Mouse (Mus musculus): ENCODE results near the gene Epor. TPM values are rescaled to one million over a fixed set of nuclear protein-coding genes. Genes with fewer than 3 reads are reported as not detected.
A peak's percentile ranks its signal among the peaks of the same experiment; 100 is the strongest.

Gene Epor
- polyA plus RNA-seq (2014; fragmentation: Nextera tagmentation; extraction: Ambion mirVana), result 3.8 and 6.4 TPM in 2 replicates

DNA sequence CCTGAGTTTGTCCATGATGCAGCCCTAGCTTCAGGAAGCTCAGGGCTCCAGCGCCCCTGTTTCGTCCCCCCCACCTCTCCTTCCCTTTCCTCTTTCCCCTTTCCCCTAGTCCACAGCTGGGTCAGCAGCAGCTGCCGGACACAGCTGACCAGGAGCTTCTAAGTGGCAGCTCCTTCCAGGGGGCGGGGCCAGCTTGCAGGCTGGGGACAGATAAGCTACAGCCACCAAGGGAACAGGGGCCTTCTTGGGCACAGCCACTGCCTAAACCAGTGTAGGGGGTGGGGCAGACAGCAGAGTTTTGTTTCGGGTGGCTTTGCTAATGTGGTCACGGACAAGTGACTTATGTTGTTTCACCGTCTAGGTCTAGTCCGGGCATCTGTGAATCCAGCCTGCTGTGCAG, at the start of gene Epor:
TSS of gene Epor (minus strand) at position 90 of the 400 bp plus-strand sequence.
- Histone ChIP-seq H3K27me3 (ENCODE audit: control insufficient read depth, insufficient read depth, low read length) (peaks cover 33% of the 10 kb centered on the region), H3K36me3 (replicated peaks; ENCODE audit: control insufficient read depth, insufficient read depth, low read depth, low read length) (no peaks in the 10 kb centered on the region), H3K9ac (replicated peaks; ENCODE audit: low read length) (peak within 1 kb of the TSS; percentile 26), H3K4me1 (ENCODE audit: control insufficient read depth, insufficient read depth, low read length) (0 out of 2 replicates have a peak, but pooled peaks cover 2% of the 10 kb centered on the region), H3K4me2 (ENCODE audit: low read depth, low read length) (peak within 1 kb of the TSS; percentile 53), H3K4me3 (ENCODE audit: low read depth, low read length) (peak within 1 kb of the TSS; percentile 32), H3K27ac (replicated peaks; ENCODE audit: low read depth, low read length) (no peak within 1 kb of the TSS), H3K9me3 (replicated peaks; ENCODE audit: control insufficient read depth, low read length) (no peaks in the 10 kb centered on the region)
- DNase-seq (ENCODE audit: low spot score) (peak; percentile 28), ATAC-seq (replicated peaks; ENCODE audit: insufficient number of reproducible peaks, low FRiP score, low TSS enrichment, low read depth) (peak; percentile 24; the same call in 1 of the 2 replicates)
- WGBS, result 17% methylated on average over 8 of the region's 8 CpGs

DNA sequence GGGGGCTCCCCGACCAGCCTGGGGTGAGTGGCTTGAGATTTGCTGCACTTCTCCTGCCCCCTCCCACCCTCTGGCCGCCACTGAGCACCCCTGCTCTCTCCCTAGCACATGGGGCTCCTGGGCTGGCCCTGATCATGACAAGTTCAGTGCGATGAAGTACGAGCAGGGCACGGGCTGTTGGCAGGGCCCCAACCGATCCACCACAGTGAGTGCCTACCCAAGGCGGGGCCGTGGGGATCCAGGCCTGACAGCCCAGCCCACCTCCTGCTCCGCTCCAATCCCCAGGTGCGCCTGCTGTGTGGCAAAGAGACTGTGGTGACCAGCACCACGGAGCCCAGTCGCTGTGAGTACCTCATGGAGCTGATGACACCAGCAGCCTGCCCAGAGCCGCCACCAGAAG, 49.4 kb upstream of the Epor start:
- H3K9me3 ChIP-seq (replicated peaks; ENCODE audit: control insufficient read depth, low read length), result no peaks in the 10 kb centered on the region
- no peak overlapping the region for H3K4me3 ChIP-seq (ENCODE audit: low read depth, low read length)
- DNase-seq (ENCODE audit: low spot score) (no peak), ATAC-seq (replicated peaks; ENCODE audit: insufficient number of reproducible peaks, low FRiP score, low TSS enrichment, low read depth) (no peak)
- H3K36me3 ChIP-seq (replicated peaks; ENCODE audit: control insufficient read depth, insufficient read depth, low read depth, low read length), result peaks cover 19% of the 10 kb centered on the region
- H3K4me2 ChIP-seq (ENCODE audit: low read depth, low read length), result no peak overlapping the region
- 93% methylated on average over 13 of the region's 13 CpGs for WGBS
- H3K9ac ChIP-seq (replicated peaks; ENCODE audit: low read length), result no peak overlapping the region
- H3K27ac ChIP-seq (replicated peaks; ENCODE audit: low read depth, low read length), result no peak overlapping the region
- H3K27me3 ChIP-seq (ENCODE audit: control insufficient read depth, insufficient read depth, low read length), result no peaks in the 10 kb centered on the region
- no peaks in the 10 kb centered on the region for H3K4me1 ChIP-seq (ENCODE audit: control insufficient read depth, insufficient read depth, low read length)

- Histone ChIP-seq H3K27ac (replicated peaks; ENCODE audit: low read depth, low read length) (no peak overlapping the region), H3K4me2 (ENCODE audit: low read depth, low read length) (no peak overlapping the region), H3K27me3 (ENCODE audit: control insufficient read depth, insufficient read depth, low read length) (no peaks in the 10 kb centered on the region), H3K9me3 (replicated peaks; ENCODE audit: control insufficient read depth, low read length) (no peaks in the 10 kb centered on the region), H3K9ac (replicated peaks; ENCODE audit: low read length) (no peak overlapping the region), H3K36me3 (replicated peaks; ENCODE audit: control insufficient read depth, insufficient read depth, low read depth, low read length) (peaks cover 19% of the 10 kb centered on the region), H3K4me1 (ENCODE audit: control insufficient read depth, insufficient read depth, low read length) (no peaks in the 10 kb centered on the region), H3K4me3 (ENCODE audit: low read depth, low read length) (no peak overlapping the region)
- ATAC-seq (replicated peaks; ENCODE audit: insufficient number of reproducible peaks, low FRiP score, low TSS enrichment, low read depth) (peak; percentile 31), DNase-seq (ENCODE audit: low spot score) (no peak)
- 91% methylated on average over 5 of the region's 5 CpGs for WGBS
Observed at GRCm38 (mm10) chr9:22011055-22011454, 47.7 kb upstream of the Epor start.

GRCm38 (mm10) chr9:22004546-22004945, 41.2 kb upstream of the Epor start:
- H3K4me3 ChIP-seq (ENCODE audit: low read depth, low read length), result no peak overlapping the region
- H3K27ac ChIP-seq (replicated peaks; ENCODE audit: low read depth, low read length), result no peak overlapping the region
- 91% methylated on average over 12 of the region's 12 CpGs for WGBS
- no peak overlapping the region; the same call in 1 of the 2 replicates for H3K4me2 ChIP-seq (ENCODE audit: low read depth, low read length)
- H3K9ac ChIP-seq (replicated peaks; ENCODE audit: low read length), result no peak overlapping the region
- no peak for ATAC-seq (replicated peaks; ENCODE audit: insufficient number of reproducible peaks, low FRiP score, low TSS enrichment, low read depth)
- H3K27me3 ChIP-seq (ENCODE audit: control insufficient read depth, insufficient read depth, low read length), result no peaks in the 10 kb centered on the region
- H3K4me1 ChIP-seq (ENCODE audit: control insufficient read depth, insufficient read depth, low read length), result no peaks in the 10 kb centered on the region
- H3K9me3 ChIP-seq (replicated peaks; ENCODE audit: control insufficient read depth, low read length), result no peaks in the 10 kb centered on the region
- H3K36me3 ChIP-seq (replicated peaks; ENCODE audit: control insufficient read depth, insufficient read depth, low read depth, low read length), result no peaks in the 10 kb centered on the region; the same call in 1 of the 2 replicates
- DNase-seq (ENCODE audit: low spot score), result no peak

DNA sequence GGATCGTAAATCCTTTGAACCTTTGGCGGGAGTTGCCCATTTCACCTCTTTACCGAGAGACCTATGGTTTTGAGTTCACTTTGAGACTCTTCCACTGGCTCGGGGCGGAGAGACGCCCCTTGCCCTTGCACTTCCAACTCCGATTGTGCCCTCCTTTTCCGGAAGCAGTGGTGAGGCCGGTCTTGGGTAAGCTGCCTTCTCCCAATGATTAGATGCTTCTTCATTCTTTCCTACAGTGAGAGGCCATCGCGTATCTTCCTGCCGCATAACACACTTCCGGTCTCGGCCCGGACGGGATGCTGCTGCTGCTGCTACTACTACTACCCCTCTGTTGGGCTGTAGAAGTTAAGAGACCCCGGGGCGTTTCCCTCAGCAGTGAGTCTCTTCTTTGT, 39.9 kb upstream of the Epor start:
- under 1% methylated on average over 18 of the region's 18 CpGs for WGBS
- peak overlapping the region; percentile 68 for H3K4me3 ChIP-seq (ENCODE audit: low read depth, low read length)
- H3K9me3 ChIP-seq (replicated peaks; ENCODE audit: control insufficient read depth, low read length), result no peaks in the 10 kb centered on the region
- peak; percentile 45 for DNase-seq (ENCODE audit: low spot score)
- no peak overlapping the region for H3K27ac ChIP-seq (replicated peaks; ENCODE audit: low read depth, low read length)
- peak overlapping the region; percentile 71 for H3K9ac ChIP-seq (replicated peaks; ENCODE audit: low read length)
- H3K4me2 ChIP-seq (ENCODE audit: low read depth, low read length), result peak overlapping the region; percentile 85
- no peak for ATAC-seq (replicated peaks; ENCODE audit: insufficient number of reproducible peaks, low FRiP score, low TSS enrichment, low read depth)
- no peaks in the 10 kb centered on the region for H3K4me1 ChIP-seq (ENCODE audit: control insufficient read depth, insufficient read depth, low read length)
- H3K36me3 ChIP-seq (replicated peaks; ENCODE audit: control insufficient read depth, insufficient read depth, low read depth, low read length), result no peaks in the 10 kb centered on the region
- no peaks in the 10 kb centered on the region for H3K27me3 ChIP-seq (ENCODE audit: control insufficient read depth, insufficient read depth, low read length)

- peak within 1 kb of the TSS; percentile 71 for H3K9ac ChIP-seq (replicated peaks; ENCODE audit: low read length)
- no peaks in the 10 kb centered on the region for H3K36me3 ChIP-seq (replicated peaks; ENCODE audit: control insufficient read depth, insufficient read depth, low read depth, low read length)
- H3K4me3 ChIP-seq (ENCODE audit: low read depth, low read length), result peak within 1 kb of the TSS; percentile 68
- 6% methylated on average over 55 of the region's 57 CpGs for WGBS
- no peak within 1 kb of the TSS for H3K27ac ChIP-seq (replicated peaks; ENCODE audit: low read depth, low read length)
- no peaks in the 10 kb centered on the region for H3K27me3 ChIP-seq (ENCODE audit: control insufficient read depth, insufficient read depth, low read length)
- DNase-seq (ENCODE audit: low spot score) (peak; percentile 100), ATAC-seq (replicated peaks; ENCODE audit: insufficient number of reproducible peaks, low FRiP score, low TSS enrichment, low read depth) (peak; percentile 99)
- no peaks in the 10 kb centered on the region for H3K9me3 ChIP-seq (replicated peaks; ENCODE audit: control insufficient read depth, low read length)
- peak within 1 kb of the TSS; percentile 85 for H3K4me2 ChIP-seq (ENCODE audit: low read depth, low read length)
- no peaks in the 10 kb centered on the region for H3K4me1 ChIP-seq (ENCODE audit: control insufficient read depth, insufficient read depth, low read length)
Observed at GRCm38 (mm10) chr9:22002194-22003162, 39.2 kb upstream of the Epor start, which contains the start of the genes Ccdc151 and Prkcsh. Gene Ccdc151, minus strand, starts transcription at chr9:22002634. Gene Prkcsh, plus strand, starts transcription at chr9:22002806.

DNA sequence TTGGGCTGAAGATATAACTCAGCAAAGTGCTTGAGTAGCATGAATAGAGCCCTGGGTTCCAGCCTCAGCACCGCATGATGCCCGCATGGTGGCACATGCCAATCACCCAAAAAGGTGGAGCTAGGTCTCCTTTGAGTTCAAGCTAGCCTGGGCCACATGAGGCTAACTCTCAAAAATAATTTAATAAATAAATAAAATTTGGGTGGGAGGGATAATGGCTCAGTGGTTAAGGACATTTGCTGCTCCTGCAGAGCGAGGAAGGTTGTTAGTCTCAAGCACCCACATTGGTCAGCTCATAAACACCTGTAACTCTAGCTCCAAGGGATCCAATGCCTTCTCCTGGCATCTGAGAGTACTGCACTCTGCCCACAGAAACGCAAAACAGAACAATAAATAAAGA, 38.3 kb upstream of the Epor start:
- H3K9ac ChIP-seq (replicated peaks; ENCODE audit: low read length), result no peak overlapping the region
- H3K4me1 ChIP-seq (ENCODE audit: control insufficient read depth, insufficient read depth, low read length), result no peaks in the 10 kb centered on the region
- H3K27ac ChIP-seq (replicated peaks; ENCODE audit: low read depth, low read length), result no peak overlapping the region
- WGBS, result 84% methylated on average over 4 of the region's 4 CpGs
- H3K27me3 ChIP-seq (ENCODE audit: control insufficient read depth, insufficient read depth, low read length), result no peaks in the 10 kb centered on the region
- no peak overlapping the region for H3K4me3 ChIP-seq (ENCODE audit: low read depth, low read length)
- no peaks in the 10 kb centered on the region for H3K9me3 ChIP-seq (replicated peaks; ENCODE audit: control insufficient read depth, low read length)
- no peak for ATAC-seq (replicated peaks; ENCODE audit: insufficient number of reproducible peaks, low FRiP score, low TSS enrichment, low read depth)
- H3K36me3 ChIP-seq (replicated peaks; ENCODE audit: control insufficient read depth, insufficient read depth, low read depth, low read length), result no peaks in the 10 kb centered on the region
- no peak overlapping the region for H3K4me2 ChIP-seq (ENCODE audit: low read depth, low read length)
- no peak for DNase-seq (ENCODE audit: low spot score)

DNA sequence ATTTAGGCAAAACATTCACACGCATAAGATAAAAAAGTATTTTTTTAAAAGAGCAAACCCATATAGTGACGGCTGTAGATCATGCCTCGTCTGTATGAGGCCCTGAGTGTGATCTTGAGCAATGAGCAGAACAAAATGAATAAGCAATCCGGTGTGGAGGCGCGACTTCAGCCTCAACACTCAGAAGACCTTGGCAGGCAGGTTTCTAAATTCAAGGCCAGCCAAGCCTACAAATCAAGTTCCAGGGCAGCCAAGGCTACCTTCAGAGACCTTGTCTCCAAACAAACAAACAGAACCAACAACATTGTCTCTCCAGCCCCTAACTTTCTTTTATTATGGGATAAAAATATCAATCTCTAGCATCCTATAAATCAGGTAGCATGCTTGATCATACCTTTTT, 37.0 kb upstream of the Epor start:
- DNase-seq (ENCODE audit: low spot score), result no peak
- H3K9me3 ChIP-seq (replicated peaks; ENCODE audit: control insufficient read depth, low read length), result no peaks in the 10 kb centered on the region
- no peak overlapping the region for H3K27ac ChIP-seq (replicated peaks; ENCODE audit: low read depth, low read length)
- no peak overlapping the region for H3K4me2 ChIP-seq (ENCODE audit: low read depth, low read length)
- H3K4me3 ChIP-seq (ENCODE audit: low read depth, low read length), result no peak overlapping the region
- no peak for ATAC-seq (replicated peaks; ENCODE audit: insufficient number of reproducible peaks, low FRiP score, low TSS enrichment, low read depth)
- no peaks in the 10 kb centered on the region for H3K27me3 ChIP-seq (ENCODE audit: control insufficient read depth, insufficient read depth, low read length)
- no peak overlapping the region for H3K9ac ChIP-seq (replicated peaks; ENCODE audit: low read length)
- H3K36me3 ChIP-seq (replicated peaks; ENCODE audit: control insufficient read depth, insufficient read depth, low read depth, low read length), result no peaks in the 10 kb centered on the region
- 92% methylated on average over 6 of the region's 6 CpGs for WGBS
- H3K4me1 ChIP-seq (ENCODE audit: control insufficient read depth, insufficient read depth, low read length), result no peaks in the 10 kb centered on the region
